Mouse (Mus musculus): ENCODE measurements around the gene Taf5l.
"Not testable (repeated sequence)": the region's sequence is repeated elsewhere in the genome, so short reads cannot be mapped to it uniquely, and the experiment has no call there.

Taf5l gene

GRCm38 (mm10) chr8:124014751-124015150 is 6.4 kb downstream of the Taf5l start:
- in situ Hi-C loops (cut with MboI; ENCODE audit: low sequenced_read_pairs): no loop called here

GRCm38 (mm10) chr8:124014299-124014698 is 6.9 kb downstream of the Taf5l start:
- in situ Hi-C loops (cut with MboI; ENCODE audit: low sequenced_read_pairs): not testable (repeated sequence)

- in situ Hi-C loops (cut with MboI; ENCODE audit: low sequenced_read_pairs): no loop called here
Measured at GRCm38 (mm10) chr8:124011989-124012586, 9.1 kb downstream of the Taf5l start.

- in situ Hi-C loops (cut with MboI; ENCODE audit: low sequenced_read_pairs): no loop called here
Measured at GRCm38 (mm10) chr8:124011580-124011979, 9.6 kb downstream of the Taf5l start.

GRCm38 (mm10) chr8:124007829-124008228 is 13.4 kb downstream of the Taf5l start:
- in situ Hi-C loops (cut with MboI; ENCODE audit: low sequenced_read_pairs): no loop called here

- in situ Hi-C loops (cut with MboI; ENCODE audit: low sequenced_read_pairs): no loop called here
Measured at GRCm38 (mm10) chr8:124002546-124003108, 18.6 kb downstream of the Taf5l start.

- in situ Hi-C loops (cut with MboI; ENCODE audit: low sequenced_read_pairs): no loop called here
Measured at GRCm38 (mm10) chr8:123999568-123999967, 21.6 kb downstream of the Taf5l start.

- in situ Hi-C loops (cut with MboI; ENCODE audit: low sequenced_read_pairs): no loop called here
Measured at GRCm38 (mm10) chr8:123993997-123994396, 27.2 kb downstream of the Taf5l start.

- in situ Hi-C loops (cut with MboI; ENCODE audit: low sequenced_read_pairs): no loop called here
Measured at GRCm38 (mm10) chr8:123993597-123993996, 27.6 kb downstream of the Taf5l start.

- in situ Hi-C loops (cut with MboI; ENCODE audit: low sequenced_read_pairs): no loop called here
Measured at GRCm38 (mm10) chr8:123992587-123992986, 28.6 kb downstream of the Taf5l start.

- in situ Hi-C loops (cut with MboI; ENCODE audit: low sequenced_read_pairs): no loop called here
Measured at GRCm38 (mm10) chr8:123990277-123991049, 30.7 kb downstream of the Taf5l start.

- in situ Hi-C loops (cut with MboI; ENCODE audit: low sequenced_read_pairs): no loop called here
Measured at GRCm38 (mm10) chr8:123989128-123989527, 32.1 kb downstream of the Taf5l start.

GRCm38 (mm10) chr8:123988605-123989038 is 32.6 kb downstream of the Taf5l start:
- in situ Hi-C loops (cut with MboI; ENCODE audit: low sequenced_read_pairs): no loop called here

- in situ Hi-C loops (cut with MboI; ENCODE audit: low sequenced_read_pairs): no loop called here
Measured at GRCm38 (mm10) chr8:123982826-123983400, 38.3 kb downstream of the Taf5l start, which contains the start of gene Abcb10. Gene Abcb10 (minus strand): TSS chr8:123983122.

GRCm38 (mm10) chr8:123982291-123982793 is 38.9 kb downstream of the Taf5l start:
- in situ Hi-C loops (cut with MboI; ENCODE audit: low sequenced_read_pairs): no loop called here

- in situ Hi-C loops (cut with MboI; ENCODE audit: low sequenced_read_pairs): no loop called here
Measured at GRCm38 (mm10) chr8:123981674-123982073, 39.5 kb downstream of the Taf5l start.

- in situ Hi-C loops (cut with MboI; ENCODE audit: low sequenced_read_pairs): no loop called here
Measured at GRCm38 (mm10) chr8:123980239-123980638, 41.0 kb downstream of the Taf5l start.

GRCm38 (mm10) chr8:123978926-123979325 is 42.3 kb downstream of the Taf5l start:
- in situ Hi-C loops (cut with MboI; ENCODE audit: low sequenced_read_pairs): no loop called here

- in situ Hi-C loops (cut with MboI; ENCODE audit: low sequenced_read_pairs): no loop called here
Measured at GRCm38 (mm10) chr8:123978166-123978838, 42.9 kb downstream of the Taf5l start.

GRCm38 (mm10) chr8:123977499-123977898 is 43.7 kb downstream of the Taf5l start:
- in situ Hi-C loops (cut with MboI; ENCODE audit: low sequenced_read_pairs): no loop called here

GRCm38 (mm10) chr8:123973495-123973894 is 47.7 kb downstream of the Taf5l start:
- in situ Hi-C loops (cut with MboI; ENCODE audit: low sequenced_read_pairs): no loop called here
